Mouse (Mus musculus) frontal cortex, postnatal 10 days (tissue): ENCODE results near the gene Lrrtm1.

Experiments used
- DNase-seq, 2 experiments: peaks; one replicate each; pipeline ENCODE4 v3.0.0; 2022; ENCODE audit warnings: low spot score in 2 of 2, mixed read lengths in 1 of 2

The Lrrtm1 gene

DNA sequence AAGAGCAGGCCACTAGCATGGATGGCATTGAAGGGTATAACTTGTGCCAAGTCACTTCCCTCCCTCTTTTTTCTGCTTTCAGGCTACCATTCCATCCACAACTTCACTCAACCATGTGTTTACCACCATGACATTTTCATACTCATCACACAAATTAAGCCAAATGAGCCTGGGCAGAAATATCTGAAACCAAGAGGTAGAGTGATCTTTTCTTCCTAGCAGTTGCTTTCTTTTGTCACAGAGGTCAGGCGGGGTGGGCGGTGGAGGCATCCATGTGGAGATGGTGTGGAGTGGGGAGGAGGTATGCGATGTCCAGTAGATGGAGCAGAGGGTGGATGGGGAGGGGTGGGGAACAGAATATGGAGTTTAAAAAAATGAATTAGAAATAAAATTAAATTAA lies 64.3 kb downstream of the Lrrtm1 start:
- no peak for DNase-seq
